Mouse (Mus musculus): Measurements from ENCODE around the gene S1pr4.
A peak's percentile ranks its signal among the peaks of the same experiment; 100 is the strongest.

Gene S1pr4

DNA sequence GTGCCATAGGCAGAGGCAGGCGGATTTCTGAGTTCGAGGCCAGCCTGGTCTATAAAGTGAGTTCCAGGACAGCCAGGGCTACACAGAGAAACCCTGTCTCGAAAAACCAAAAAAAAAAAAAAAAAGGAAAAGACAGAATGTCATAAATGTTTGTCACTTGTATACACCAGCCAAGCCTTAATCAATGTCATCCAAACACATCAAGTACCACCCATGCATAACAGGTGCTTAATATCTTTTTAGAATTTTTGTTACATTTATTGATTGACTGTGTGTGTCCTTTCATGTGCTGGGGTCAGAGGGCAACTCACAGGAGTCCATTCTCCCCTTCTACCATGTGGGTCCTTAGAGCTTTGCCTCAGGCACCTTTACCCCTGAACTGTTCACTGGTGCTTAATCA, at the start of gene S1pr4:
TSS of gene S1pr4 (minus strand) at position 101 of the 400 bp plus-strand sequence.
- no peak for DNase-seq (ENCODE audit: low spot score)

DNA sequence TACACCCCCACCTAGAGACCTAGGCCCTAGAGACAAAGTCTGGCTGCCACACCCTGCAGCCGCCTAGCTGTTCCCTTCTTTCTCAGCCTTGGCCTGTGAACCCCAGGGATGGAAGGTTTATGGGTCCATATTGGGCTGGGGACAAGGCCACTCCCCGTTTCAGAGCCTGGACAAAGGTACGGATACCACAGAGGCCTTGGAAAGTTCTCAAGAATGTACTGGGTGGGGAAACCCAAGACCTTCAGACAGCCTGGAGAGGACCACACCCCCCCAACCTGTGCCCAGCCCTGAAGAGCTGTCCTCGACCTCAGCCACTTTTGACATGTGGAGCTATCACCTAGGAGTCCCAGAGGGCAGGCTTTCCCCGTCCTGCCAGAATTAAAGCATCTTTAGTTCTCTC, 49.0 kb upstream of the S1pr4 start:
- DNase-seq (ENCODE audit: low spot score), result no peak

DNA sequence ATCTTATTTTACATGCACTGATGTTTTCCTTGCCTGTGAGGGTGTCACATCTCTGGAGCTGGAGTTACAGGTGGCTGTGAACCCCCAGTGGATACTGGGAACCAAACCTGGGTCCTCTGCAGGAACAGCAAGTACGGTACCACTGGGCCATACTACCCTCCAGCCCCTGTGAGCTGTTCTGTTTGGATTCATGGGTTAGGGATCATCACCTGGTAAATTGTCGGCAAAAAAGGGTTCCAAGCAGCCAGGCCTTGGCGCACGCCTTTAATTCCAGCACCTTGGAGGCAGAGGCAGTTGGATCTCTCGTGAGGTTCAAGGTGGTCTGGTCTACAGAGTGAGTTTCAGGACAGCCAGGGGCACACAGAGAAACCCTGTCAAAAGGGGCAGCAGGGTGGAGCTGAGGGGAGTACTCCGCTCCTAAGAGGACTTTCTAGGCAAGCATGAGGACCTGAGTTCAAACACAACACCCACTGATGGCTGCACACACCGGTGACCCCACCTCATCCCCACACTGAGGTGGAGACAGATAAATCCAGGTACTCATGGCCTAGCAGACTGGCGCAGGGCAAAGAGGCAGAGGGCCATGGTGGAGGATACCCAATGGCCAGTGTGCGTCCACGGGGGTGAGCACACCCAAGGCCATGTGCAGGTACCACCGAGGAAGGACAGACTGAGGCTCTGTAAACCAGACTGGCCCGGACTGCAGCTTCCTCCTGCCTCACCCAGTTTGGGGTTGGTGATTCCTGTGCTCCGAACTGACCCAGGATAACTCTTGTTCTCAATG, 47.0 kb upstream of the S1pr4 start:
- no peak for DNase-seq (ENCODE audit: low spot score)

DNA sequence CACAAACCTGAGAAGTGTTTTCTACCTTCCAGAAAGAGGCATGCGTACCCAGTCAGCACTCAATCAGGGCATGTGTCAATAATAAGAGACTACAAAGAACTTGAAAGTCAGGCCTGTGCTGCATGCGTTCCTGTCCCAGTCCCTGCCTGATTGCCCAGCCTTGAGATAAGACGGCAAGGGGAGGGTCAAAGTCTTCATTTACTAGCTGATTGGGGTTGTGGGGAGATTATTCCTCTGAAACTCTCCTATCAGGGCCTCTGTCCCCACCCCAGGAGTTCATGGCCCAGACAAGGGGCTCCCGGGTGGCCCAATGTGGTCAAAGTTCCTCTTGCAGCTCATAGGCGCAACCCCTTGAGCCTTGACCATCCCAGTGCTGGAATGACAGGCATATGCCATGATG, 46.4 kb upstream of the S1pr4 start:
- DNase-seq (ENCODE audit: low spot score), result peak; percentile 34

DNA sequence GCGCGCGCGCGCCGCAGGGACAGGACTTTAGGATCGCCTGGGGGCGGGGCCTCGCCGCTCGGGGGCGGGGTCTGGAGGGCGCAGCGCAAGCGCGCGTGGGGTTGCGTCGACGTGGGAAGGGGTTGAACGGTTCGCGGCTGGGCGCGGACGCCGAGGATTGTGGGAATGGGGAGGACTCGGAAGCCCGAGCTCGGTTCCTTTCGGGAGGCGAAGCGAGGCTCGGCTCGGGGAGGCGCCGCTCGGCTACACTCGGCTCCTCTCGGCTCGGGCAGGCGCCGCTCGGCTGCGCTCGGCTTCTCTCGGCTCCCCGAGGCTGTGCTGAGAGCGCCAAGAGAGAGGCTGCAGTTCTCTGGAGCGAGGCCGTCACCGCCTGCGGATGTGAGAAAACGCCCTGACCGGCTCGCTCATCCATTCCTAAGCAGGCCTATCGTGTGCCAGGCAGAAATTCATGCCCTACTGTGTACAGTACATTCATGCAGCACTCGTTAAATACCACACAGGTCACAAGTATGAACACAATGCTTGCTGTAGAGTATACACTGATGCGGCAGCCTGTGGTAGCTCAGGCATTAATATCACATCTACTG, 45.3 kb upstream of the S1pr4 start, which contains the start of gene Gna11:
TSS of gene Gna11 (minus strand) at position 30 of the 587 bp plus-strand sequence.
- DNase-seq (ENCODE audit: low spot score), result peak; percentile 99

DNA sequence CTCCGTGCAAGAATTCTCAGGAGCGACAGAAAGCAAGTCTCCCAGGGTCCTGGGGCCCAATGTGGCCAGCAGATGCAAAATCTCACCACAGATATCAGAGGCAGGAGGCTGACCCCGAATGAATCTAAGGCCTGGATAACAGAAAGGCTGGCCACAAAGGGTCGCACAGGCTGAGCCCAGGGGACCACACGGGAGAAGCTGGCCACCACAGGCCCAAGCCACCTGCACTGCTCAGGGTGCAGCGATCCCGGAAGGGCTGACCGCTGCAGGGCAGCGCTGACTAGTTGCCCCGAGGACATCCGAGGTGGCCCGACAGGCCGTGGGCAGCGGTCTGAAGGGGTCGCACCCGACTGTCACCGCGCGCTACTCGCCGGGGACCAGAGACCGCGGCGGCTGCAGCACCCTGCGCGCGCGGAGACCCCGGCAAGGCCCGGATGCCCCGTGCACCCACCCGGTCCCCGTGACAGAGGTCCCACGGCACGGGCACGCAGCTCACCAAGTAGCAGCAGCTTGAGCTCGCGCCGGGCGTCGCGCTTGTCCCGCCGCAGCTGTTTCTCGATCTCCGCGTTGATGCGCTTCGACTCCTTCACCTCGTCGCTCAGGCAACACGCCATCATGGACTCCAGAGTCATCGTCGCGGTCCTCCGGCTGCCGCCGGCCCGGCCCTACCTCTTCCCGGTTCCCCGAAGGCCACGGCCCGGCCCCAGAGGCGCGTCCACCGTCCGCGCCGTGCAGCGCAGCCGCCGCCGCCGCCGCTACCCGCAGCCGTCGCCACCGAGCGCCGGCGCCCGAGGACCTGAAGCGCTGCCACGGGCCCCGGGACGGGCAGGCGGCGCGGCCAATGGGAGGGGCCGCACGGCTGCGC, 44.6 kb upstream of the S1pr4 start:
- no peak for DNase-seq (ENCODE audit: low spot score)

DNA sequence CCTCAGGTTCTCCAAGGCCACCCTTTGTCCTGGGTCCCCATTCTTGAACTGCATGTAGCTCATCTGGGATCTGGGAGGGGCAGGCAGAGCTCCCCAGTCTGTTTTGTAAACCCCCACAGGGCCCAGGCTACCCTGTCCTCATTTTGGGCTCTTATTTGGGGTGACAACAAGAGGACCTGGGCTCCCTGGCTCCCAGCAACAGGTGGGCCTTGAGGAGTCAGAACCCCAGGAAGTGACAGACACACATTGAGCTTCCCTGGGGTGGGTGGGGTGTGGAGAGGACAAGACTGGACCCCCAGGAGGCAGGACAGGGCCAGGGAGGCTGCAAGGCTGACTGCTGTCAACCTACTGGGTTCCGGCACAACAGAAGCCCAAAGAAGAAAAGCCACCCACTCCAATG, 43.7 kb upstream of the S1pr4 start:
- DNase-seq (ENCODE audit: low spot score), result no peak

DNA sequence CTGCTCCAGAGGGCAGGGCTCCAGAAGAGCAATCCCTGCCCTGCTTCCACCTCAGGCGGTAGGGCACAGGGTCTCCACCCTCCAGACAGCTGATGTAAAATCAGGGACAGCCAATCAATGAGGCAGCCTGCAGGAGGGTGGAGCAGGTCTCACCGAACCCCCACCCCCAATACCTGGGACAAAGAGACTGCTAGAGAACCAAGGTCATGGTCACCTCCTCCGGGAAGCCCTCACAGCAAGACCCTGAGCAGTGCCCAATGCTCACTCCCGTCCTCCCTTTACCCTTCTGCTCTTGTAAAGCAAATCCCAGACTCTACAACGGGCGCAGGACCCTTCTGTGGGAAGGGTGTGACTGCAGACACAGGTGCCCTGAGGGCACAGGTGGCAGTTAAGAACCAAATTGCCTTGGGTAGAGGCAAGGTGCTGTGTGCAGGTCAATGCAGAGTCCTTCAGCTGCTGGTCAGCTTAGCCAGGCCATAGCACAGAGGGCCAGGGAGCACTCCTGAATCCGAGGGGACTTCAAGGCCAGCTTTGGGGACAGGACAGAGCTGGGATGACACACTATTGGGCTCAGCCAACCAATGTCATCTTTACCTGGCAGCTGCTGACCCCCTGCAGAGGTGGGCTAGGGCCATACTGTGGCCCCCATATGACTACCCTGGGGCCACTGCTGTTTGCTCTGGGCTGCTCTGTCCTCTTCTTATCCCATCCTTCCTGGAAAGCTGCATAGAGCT, 43.0 kb upstream of the S1pr4 start:
- no peak for DNase-seq (ENCODE audit: low spot score)

DNA sequence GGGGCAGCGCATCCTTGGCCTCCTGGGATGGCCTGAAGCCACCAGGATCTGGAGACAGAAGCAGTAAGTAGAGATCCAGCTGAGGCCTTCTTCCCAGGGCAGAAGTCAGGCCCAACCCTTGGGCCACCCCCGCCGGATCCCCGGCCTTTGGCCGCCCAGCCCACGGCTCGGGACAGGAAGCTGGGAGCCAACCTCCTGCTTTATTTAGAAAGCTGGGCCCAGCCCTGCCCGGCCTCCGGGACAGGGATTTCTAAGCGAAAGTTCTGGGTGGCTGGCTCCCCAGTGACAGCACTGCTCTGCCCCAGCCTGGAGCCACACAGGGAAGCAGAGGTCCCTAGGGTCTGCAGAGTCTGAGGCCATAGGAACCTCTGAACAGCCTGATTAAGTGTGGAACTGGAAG, 41.9 kb upstream of the S1pr4 start:
- no peak for DNase-seq (ENCODE audit: low spot score)

DNA sequence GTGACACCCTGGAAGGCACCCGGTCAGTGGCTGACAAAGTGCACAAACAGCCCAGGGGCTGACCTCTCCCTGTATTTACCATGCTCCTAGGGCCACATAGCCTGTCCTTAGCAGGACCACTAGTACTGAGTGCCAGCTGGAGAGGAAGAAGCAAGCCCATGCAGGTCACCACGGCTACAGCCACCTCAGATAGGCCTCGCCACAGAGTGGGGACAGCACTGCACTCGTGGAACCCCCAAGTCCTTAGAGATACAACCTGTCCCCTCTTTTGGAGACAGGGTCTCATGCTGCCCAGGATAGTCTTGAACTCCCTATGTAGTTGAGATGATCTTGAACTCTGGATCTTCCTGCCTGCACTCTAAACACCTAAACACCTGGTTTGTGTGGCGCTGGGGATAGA, 41.4 kb upstream of the S1pr4 start:
- no peak for DNase-seq (ENCODE audit: low spot score)

DNA sequence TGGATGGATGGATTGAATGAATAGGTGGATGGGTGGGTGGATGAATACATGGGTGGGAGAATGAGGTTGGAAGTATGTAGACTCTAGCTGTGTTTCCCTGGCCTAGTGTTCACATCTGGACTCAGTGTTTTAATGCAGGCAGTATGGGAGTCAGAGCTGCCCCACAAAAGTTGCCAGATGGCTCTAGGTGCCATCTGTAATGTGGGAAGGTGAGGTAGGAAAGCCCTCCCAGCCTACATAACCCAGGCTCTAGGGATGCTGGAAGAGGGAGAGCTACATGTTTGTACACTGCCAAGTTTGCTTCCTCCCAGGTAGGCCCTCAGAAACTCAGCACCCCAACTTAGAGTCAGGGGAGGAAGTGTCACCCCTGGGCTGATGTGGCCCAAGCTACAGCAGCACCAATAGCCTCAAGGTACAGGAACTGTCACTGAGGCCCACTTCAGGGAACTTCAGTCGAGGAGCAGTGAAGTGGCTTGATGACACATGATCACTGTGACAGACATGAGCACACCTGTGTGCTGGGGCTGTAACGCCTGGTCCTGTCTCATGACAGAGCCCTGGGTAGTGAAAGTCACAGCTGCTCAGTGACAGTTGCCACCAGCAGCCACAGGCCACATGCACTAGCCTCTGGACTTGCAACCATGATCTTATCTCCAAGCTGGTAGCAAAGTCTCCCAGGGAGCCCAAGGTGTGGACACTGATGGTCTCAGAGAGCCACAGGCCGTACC, 38.6 kb upstream of the S1pr4 start:
- no peak for DNase-seq (ENCODE audit: low spot score)

DNA sequence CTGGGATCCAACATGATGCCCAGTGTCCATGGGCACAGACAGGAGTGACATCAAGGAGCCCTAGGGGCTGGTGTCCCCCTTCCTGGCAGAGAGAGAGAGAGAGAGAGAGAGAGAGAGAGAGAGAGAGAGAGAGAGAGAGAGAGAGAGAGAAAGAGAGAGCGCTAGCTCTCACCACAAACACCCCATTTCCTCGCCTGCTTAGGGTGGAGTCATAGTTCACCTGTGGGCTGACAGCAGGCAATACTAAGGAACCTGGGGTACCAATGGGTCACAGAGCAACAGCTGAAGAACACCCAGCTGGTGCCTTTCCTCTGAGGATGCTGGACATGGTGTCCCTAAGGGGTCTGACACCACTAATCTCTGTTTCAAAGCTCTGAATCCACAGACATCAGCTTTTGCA, 37.5 kb upstream of the S1pr4 start:
- no peak for DNase-seq (ENCODE audit: low spot score)

DNA sequence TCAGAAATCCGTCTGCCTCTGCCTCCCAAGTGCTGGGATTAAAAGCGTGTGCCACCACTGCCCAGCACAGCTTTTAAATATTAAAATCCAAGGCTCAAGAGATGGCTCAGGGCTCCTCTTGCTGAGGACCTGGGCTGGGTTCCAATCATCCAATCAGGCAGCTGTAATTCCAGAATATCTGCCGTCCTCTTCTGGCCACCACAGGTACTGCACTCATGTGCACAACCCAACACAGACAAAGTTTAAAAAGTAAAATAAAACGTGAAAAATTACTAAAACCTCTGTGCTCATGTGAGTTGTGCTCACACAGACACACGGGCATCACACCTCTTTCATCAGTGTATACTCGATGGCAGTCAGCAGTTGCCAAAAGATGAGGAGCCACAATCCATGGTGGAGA, 36.8 kb upstream of the S1pr4 start:
- DNase-seq (ENCODE audit: low spot score), result no peak

DNA sequence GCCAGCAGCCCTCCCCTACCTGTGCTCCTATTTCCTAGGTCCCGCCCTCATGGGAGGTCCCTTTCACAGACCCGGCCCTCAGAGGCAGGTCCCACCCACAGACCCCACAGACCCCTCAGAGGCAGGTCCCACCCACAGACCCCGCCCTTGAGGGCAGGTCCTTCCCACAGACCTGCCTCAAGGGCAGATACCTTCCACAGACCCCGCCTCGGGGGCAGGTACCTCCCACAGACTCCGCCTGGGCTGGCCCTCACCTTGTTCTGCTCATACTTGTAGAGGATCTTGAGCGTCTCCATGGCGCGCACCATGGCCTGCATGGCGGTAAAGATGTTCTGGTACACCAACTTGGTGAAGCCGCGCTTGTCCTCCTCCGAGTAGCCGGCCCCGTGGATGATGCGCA, 34.9 kb upstream of the S1pr4 start:
- no peak for DNase-seq (ENCODE audit: low spot score)

DNA sequence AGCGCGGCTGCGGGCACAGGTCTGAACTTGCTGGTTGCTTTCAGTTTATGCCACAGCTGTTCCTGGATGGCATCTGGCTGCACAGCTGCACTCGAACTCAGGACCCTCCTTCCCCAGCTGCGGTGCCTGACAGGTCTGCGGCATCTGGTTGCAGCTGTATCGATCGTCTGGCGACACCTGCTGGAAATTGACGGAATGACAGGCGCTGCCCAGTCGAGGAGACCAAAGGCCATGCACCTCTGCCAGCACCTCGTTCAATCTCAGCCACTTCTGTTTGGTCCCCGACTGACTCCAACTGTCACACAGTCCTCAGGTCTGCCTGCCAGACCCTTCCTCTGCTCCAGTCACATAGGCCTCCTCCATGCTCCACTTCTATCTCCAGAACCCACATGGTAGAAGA, 26.8 kb upstream of the S1pr4 start:
- no peak for DNase-seq (ENCODE audit: low spot score)

DNA sequence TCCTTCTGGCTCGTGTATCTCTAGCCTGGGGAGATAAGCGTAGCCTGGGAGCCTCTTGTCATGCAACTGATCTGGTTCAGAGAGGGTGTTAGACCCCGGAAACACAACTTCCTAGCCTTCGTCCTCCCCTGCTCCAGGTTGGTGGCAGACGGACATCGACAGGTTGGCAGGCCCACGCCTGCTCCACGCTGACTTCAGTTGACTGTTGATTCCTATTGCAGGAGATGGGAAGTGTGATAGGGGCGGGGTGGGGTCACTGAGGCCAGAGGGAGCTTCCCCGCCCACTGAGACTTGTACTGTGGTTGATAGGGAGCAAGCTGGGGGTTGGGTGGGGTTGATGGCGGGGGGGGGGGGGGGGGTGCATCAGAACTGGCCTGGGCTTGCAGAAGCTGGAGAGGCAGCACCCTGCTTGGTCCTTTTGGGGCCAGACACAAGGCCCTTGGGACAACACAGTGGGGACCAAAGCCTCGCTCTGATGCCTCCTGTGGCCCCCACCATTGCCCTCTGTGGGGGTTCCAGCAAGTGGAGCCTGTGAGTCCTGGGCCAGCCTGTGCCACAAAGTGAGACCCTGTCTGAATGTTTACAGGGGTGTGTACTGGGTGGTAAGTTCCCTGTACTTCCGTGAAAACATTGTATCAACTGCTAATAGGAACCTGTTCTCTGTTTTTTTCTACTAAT, 25.2 kb upstream of the S1pr4 start:
- DNase-seq (ENCODE audit: low spot score), result no peak

DNA sequence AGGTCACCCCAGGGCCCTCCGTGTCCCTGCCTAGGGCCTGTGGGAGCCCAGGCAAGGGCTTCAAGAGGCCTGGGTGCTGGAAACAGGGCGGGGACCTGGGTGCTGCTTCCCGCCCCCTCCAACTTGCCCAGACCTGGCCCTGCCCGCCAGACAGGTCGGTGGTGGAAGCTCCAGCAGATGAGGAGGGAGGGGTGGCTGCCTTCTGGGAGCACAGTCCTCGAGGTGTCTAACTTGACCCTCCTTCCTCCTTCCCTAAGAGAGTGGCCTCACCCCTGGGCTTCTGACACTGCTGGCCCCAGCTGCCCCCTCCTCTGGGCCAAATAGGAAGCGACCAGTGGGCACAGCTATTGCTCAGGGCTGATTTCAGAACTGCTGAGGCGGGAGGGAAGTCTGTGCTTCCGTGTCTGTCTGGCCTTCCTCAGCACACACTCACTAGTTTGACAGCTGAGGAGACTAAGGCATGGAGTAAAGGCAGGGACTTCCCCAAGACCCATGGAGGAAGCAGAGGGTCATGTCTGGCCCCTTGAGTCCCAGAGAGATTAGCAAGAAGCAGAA, 24.2 kb upstream of the S1pr4 start, which contains the start of gene Gna15:
TSS of gene Gna15 (minus strand) at position 175 of the 555 bp plus-strand sequence.
- DNase-seq (ENCODE audit: low spot score), result no peak

DNA sequence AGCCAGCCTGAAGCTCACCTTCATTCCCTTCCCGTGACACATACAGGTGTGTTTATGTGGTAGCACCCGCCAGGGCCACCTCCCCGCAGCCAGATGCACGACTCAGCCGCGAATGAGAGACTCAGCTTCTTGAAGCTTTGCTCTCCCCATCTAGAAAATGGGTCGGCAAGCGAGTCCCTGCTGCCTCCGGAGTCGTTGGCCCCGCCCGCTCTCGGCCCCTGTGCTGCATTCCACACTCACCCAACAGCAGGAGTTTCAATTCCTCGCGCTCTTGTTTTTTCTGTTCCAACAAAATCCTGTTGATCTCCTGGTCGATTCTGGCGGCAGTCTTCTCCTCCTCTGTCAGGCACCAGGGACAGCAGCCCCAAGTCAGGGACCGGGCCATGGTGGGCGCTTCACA, 23.6 kb upstream of the S1pr4 start:
- DNase-seq (ENCODE audit: low spot score), result no peak

DNA sequence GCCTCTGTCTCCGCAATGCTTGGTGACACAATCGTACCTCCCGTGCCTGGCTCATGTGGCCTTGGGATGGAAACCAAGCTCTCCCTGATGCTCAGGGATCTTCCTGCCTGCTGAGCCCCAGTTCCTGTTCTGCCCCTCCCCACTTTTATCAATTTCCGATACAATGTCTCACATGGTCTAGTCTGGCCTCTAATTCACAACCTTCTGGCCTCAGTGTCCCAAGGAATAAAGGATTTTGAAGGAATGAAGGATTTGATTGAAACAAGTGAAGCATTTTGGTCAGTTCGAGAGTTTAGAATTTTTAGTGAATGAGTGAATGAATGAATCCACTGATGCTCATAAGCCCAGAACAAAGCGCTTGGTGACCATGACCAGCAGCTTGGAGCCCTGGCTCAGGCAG, 23.2 kb upstream of the S1pr4 start:
- no peak for DNase-seq (ENCODE audit: low spot score)

DNA sequence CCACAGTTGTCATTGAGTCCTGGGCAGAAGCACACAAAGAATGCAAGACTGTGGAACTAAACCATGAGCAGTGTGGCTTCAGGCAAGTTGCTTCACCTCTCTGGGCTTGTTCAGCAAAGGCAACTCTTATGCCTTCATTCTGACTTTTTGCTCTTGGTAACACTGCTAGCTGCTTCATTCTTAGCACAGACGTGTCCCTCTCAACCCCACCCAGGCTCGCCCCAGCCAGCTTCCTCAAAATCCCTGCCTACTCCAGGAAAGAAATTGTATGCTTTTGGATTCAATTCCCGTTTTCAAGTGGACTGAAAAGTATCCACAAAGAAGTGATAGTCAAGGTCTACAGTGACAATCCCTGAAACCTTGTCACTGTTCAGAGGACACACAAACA, 20.0 kb upstream of the S1pr4 start:
- DNase-seq (ENCODE audit: low spot score), result no peak

Data from ovary, adult 18-20 months (tissue).